Mouse (Mus musculus) liver, embryonic 11.5 days (tissue): Measurements from ENCODE around the gene Erv3. TPM values are rescaled to one million over a fixed set of nuclear protein-coding genes. Genes with fewer than 3 reads are reported as not detected.

ENCODE experiments used
- ATAC-seq: fragments of 200-750 bp; cut with Nextera tagmentation; replicated peaks from 2 replicates; pipeline ENCODE4 v1.8.0; 2017; ENCODE audit warnings: moderate number of reproducible peaks, mild to moderate bottlenecking, moderate TSS enrichment, moderate library complexity; ENCODE audit not compliant: low FRiP score
- DNase-seq: peaks from one replicate; pipeline ENCODE4 v3.0.0-alpha.2; 2017; ENCODE audit warnings: low spot score
- H3K27ac ChIP-seq: fragments of 300-500 bp; sonication (generic); 2 replicates; pipeline ENCODE4 v1.5.1; 2014; ENCODE audit warnings: mild to moderate bottlenecking, low read depth, low read length, control low read depth
- H3K27me3 ChIP-seq: fragments of 300-500 bp; sonication (generic); replicated peaks from 2 replicates; pipeline ENCODE4 v1.6.1; 2014; ENCODE audit warnings: low read length, mixed read lengths; ENCODE audit not compliant: control insufficient read depth, insufficient read depth
- H3K36me3 ChIP-seq: fragments of 300-500 bp; sonication (generic); 2 replicates; pipeline ENCODE4 v1.6.1; 2014; ENCODE audit warnings: mild to moderate bottlenecking, low read length, moderate library complexity, mixed read lengths; ENCODE audit not compliant: control insufficient read depth, insufficient read depth
- H3K4me1 ChIP-seq: fragments of 300-500 bp; sonication (generic); replicated peaks from 2 replicates; pipeline ENCODE4 v1.6.1; 2014; ENCODE audit warnings: low read length, mixed read lengths; ENCODE audit not compliant: control insufficient read depth, insufficient read depth
- H3K4me2 ChIP-seq: fragments of 300-500 bp; sonication (generic); 2 replicates; pipeline ENCODE4 v1.6.1; 2014; ENCODE audit warnings: mild to moderate bottlenecking, control low read depth, moderate library complexity
- H3K4me3 ChIP-seq: fragments of 300-500 bp; sonication (generic); 2 replicates; pipeline ENCODE4 v1.5.1; 2014; ENCODE audit warnings: low read depth, low read length, control low read depth
- H3K9ac ChIP-seq: fragments of 300-500 bp; sonication (generic); 2 replicates; pipeline ENCODE4 v1.6.1; 2014; ENCODE audit warnings: low read depth, low read length, control low read depth
- H3K9me3 ChIP-seq: fragments of 300-500 bp; sonication (generic); 2 replicates; pipeline ENCODE4 v1.6.1; 2016; ENCODE audit warnings: low read length, inconsistent platforms, mixed read lengths; ENCODE audit not compliant: control insufficient read depth
- WGBS: fragments of 180-500 bp; shearing (Covaris S2); extraction: QIAGEN DNeasy Blood & Tissue Kit; methylation state at CpG from one replicate; pipeline ENCODE4 v1.1.7; 2014; 5-methylcytosine and 5-hydroxymethylcytosine counted together
- polyA plus RNA-seq: library from polyadenylated mRNA; unstranded; fragments of >200 nt; fragmentation: Nextera tagmentation; extraction: Ambion mirVana; gene quantifications from 2 replicates; pipeline ENCODE4 v1.2.1, GENCODE M21; 2014

Gene Erv3
- polyA plus RNA-seq, 1 experiment from 2014 or later = not detected

GRCm38 (mm10) chr2:131876551-131877265 is 17.2 kb upstream of the Erv3 start:
- H3K27me3 ChIP-seq = no peaks in the 10 kb centered on the region
- H3K36me3 ChIP-seq = no peaks in the 10 kb centered on the region
- no peaks in the 10 kb centered on the region for H3K4me1 ChIP-seq
- no peak overlapping the region for H3K4me2 ChIP-seq
- H3K9ac ChIP-seq = no peak overlapping the region
- H3K27ac ChIP-seq = no peak overlapping the region
- no peak for ATAC-seq
- H3K9me3 ChIP-seq = no peaks in the 10 kb centered on the region
- DNase-seq = no peak
- no peak overlapping the region for H3K4me3 ChIP-seq
- 84% methylated on average over 7 of the region's 7 CpGs for WGBS

GRCm38 (mm10) chr2:131873376-131873775 is 13.8 kb upstream of the Erv3 start:
- Histone ChIP-seq H3K4me3 (no peak overlapping the region), H3K9me3 (no peaks in the 10 kb centered on the region), H3K4me2 (no peak overlapping the region), H3K9ac (no peak overlapping the region), H3K27me3 (no peaks in the 10 kb centered on the region), H3K36me3 (no peaks in the 10 kb centered on the region), H3K27ac (no peak overlapping the region), H3K4me1 (no peaks in the 10 kb centered on the region)
- ATAC-seq (no peak), DNase-seq (no peak)
- WGBS = 73% methylated on average over 1 of the region's 1 CpGs

- H3K27ac ChIP-seq = no peak overlapping the region
- 70% methylated on average over 5 of the region's 5 CpGs for WGBS
- DNase-seq = no peak
Observed at GRCm38 (mm10) chr2:131868983-131869382, 9.4 kb upstream of the Erv3 start.

GRCm38 (mm10) chr2:131866676-131867075 is 7.1 kb upstream of the Erv3 start:
- no peak for ATAC-seq
- Histone ChIP-seq H3K36me3 (no peaks in the 10 kb centered on the region), H3K9me3 (no peaks in the 10 kb centered on the region), H3K4me1 (peaks cover 6% of the 10 kb centered on the region; the same call in 1 of the 2 replicates), H3K4me3 (no peak overlapping the region), H3K4me2 (no peak overlapping the region), H3K9ac (no peak overlapping the region), H3K27ac (no peak overlapping the region), H3K27me3 (no peaks in the 10 kb centered on the region)
- DNase-seq = no peak

More at GRCm38 (mm10) chr2:131868983-131869382, 9.4 kb upstream of the Erv3 start:
- Histone ChIP-seq H3K27me3 (no peaks in the 10 kb centered on the region), H3K36me3 (no peaks in the 10 kb centered on the region), H3K4me3 (no peak overlapping the region), H3K4me1 (peaks cover 6% of the 10 kb centered on the region; the same call in 1 of the 2 replicates), H3K9me3 (no peaks in the 10 kb centered on the region), H3K9ac (no peak overlapping the region), H3K4me2 (no peak overlapping the region)
- ATAC-seq = no peak

- H3K9me3 ChIP-seq = no peaks in the 10 kb centered on the region
- no peak overlapping the region for H3K4me2 ChIP-seq
- peaks cover 6% of the 10 kb centered on the region; the same call in 1 of the 2 replicates for H3K4me1 ChIP-seq
- H3K36me3 ChIP-seq = no peaks in the 10 kb centered on the region
- no peak overlapping the region for H3K9ac ChIP-seq
- ATAC-seq = peak; percentile 70
- no peak overlapping the region for H3K4me3 ChIP-seq
- 76% methylated on average over 2 of the region's 2 CpGs for WGBS
- no peak for DNase-seq
- no peak overlapping the region for H3K27ac ChIP-seq
- H3K27me3 ChIP-seq = no peaks in the 10 kb centered on the region
Observed at GRCm38 (mm10) chr2:131864262-131864796, 4.8 kb upstream of the Erv3 start.

- H3K4me2 ChIP-seq = no peak overlapping the region
- no peak overlapping the region for H3K27ac ChIP-seq
- no peaks in the 10 kb centered on the region for H3K27me3 ChIP-seq
- H3K4me3 ChIP-seq = no peak overlapping the region
- DNase-seq (no peak), ATAC-seq (no peak)
- H3K9ac ChIP-seq = no peak overlapping the region
- no peaks in the 10 kb centered on the region for H3K9me3 ChIP-seq
- 73% methylated on average over 3 of the region's 3 CpGs for WGBS
- H3K4me1 ChIP-seq = peaks cover 6% of the 10 kb centered on the region; the same call in 1 of the 2 replicates
- no peaks in the 10 kb centered on the region for H3K36me3 ChIP-seq
Observed at GRCm38 (mm10) chr2:131863472-131863871, 3.9 kb upstream of the Erv3 start.

GRCm38 (mm10) chr2:131862617-131863275 is 3.2 kb upstream of the Erv3 start:
- H3K27me3 ChIP-seq = no peaks in the 10 kb centered on the region
- DNase-seq (no peak), ATAC-seq (no peak)
- no peak overlapping the region for H3K4me3 ChIP-seq
- H3K36me3 ChIP-seq = no peaks in the 10 kb centered on the region
- peaks cover 6% of the 10 kb centered on the region; the same call in 1 of the 2 replicates for H3K4me1 ChIP-seq
- H3K4me2 ChIP-seq = no peak overlapping the region
- 79% methylated on average over 3 of the region's 3 CpGs for WGBS
- no peak overlapping the region for H3K9ac ChIP-seq
- H3K9me3 ChIP-seq = no peaks in the 10 kb centered on the region
- H3K27ac ChIP-seq = no peak overlapping the region

- H3K4me3 ChIP-seq = no peak overlapping the region
- H3K36me3 ChIP-seq = no peaks in the 10 kb centered on the region
- DNase-seq (no peak), ATAC-seq (no peak)
- no peaks in the 10 kb centered on the region for H3K27me3 ChIP-seq
- H3K9me3 ChIP-seq = no peaks in the 10 kb centered on the region
- H3K4me2 ChIP-seq = no peak overlapping the region
- no peak overlapping the region for H3K27ac ChIP-seq
- H3K9ac ChIP-seq = no peak overlapping the region
- H3K4me1 ChIP-seq = peaks cover 5% of the 10 kb centered on the region; the same call in 1 of the 2 replicates
Observed at GRCm38 (mm10) chr2:131857838-131858237, 1.7 kb downstream of the Erv3 start.
